Mouse (Mus musculus): Measurements from ENCODE around the gene Lingo4. TPM values are rescaled to one million over a fixed set of nuclear protein-coding genes. Genes with fewer than 3 reads are reported as not detected.
A peak's percentile ranks its signal among the peaks of the same experiment; 100 is the strongest.

Lingo4 gene
- total and polyA plus RNA-seq, 2 experiments from 2014 or later = 2.5 to 3.9 TPM

GRCm38 (mm10) chr3:94382308-94382707 lies 16.0 kb upstream of the Lingo4 start:
- no peak for DNase-seq (ENCODE audit: low spot score)
- no peak overlapping the region for H3K9ac ChIP-seq (replicated peaks; ENCODE audit: low read length)
- H3K4me1 ChIP-seq (ENCODE audit: insufficient read depth, low read length) = no peaks in the 10 kb centered on the region
- no peak for ATAC-seq
- H3K4me2 ChIP-seq (ENCODE audit: low read depth, low read length) = no peak overlapping the region
- WGBS = 76% methylated on average over 5 of the region's 5 CpGs
- H3K27me3 ChIP-seq (ENCODE audit: insufficient read depth, low read length) = no peaks in the 10 kb centered on the region
- no peaks in the 10 kb centered on the region for H3K9me3 ChIP-seq (ENCODE audit: low read length)
- no peak for TF ChIP-seq CTCF (IDR thresholded peaks at IDR 0.05; ENCODE audit: low read depth)
- H3K36me3 ChIP-seq (ENCODE audit: insufficient read depth, low read length) = no peaks in the 10 kb centered on the region
- no peak overlapping the region for H3K27ac ChIP-seq
- no peak overlapping the region for H3K4me3 ChIP-seq (ENCODE audit: low read length)

- no peak overlapping the region for H3K4me2 ChIP-seq (ENCODE audit: low read depth, low read length)
- no peak overlapping the region for H3K4me3 ChIP-seq (ENCODE audit: low read length)
- H3K4me1 ChIP-seq (ENCODE audit: insufficient read depth, low read length) = no peaks in the 10 kb centered on the region
- TF ChIP-seq CTCF (IDR thresholded peaks at IDR 0.05; ENCODE audit: low read depth) = no peak
- H3K36me3 ChIP-seq (ENCODE audit: insufficient read depth, low read length) = no peaks in the 10 kb centered on the region
- ATAC-seq = no peak
- no peak overlapping the region for H3K9ac ChIP-seq (replicated peaks; ENCODE audit: low read length)
- 46% methylated on average over 3 of the region's 3 CpGs for WGBS
- no peak overlapping the region for H3K27ac ChIP-seq
- DNase-seq (ENCODE audit: low spot score) = no peak
- H3K9me3 ChIP-seq (ENCODE audit: low read length) = no peaks in the 10 kb centered on the region
- no peaks in the 10 kb centered on the region for H3K27me3 ChIP-seq (ENCODE audit: insufficient read depth, low read length)
Observed at GRCm38 (mm10) chr3:94383476-94383875, 14.8 kb upstream of the Lingo4 start.

GRCm38 (mm10) chr3:94386671-94387070 lies 11.6 kb upstream of the Lingo4 start:
- no peak for TF ChIP-seq CTCF (IDR thresholded peaks at IDR 0.05; ENCODE audit: low read depth)
- no peaks in the 10 kb centered on the region for H3K36me3 ChIP-seq (ENCODE audit: insufficient read depth, low read length)
- no peak overlapping the region for H3K4me3 ChIP-seq (ENCODE audit: low read length)
- no peak for ATAC-seq
- no peak overlapping the region for H3K27ac ChIP-seq
- no peak for DNase-seq (ENCODE audit: low spot score)
- H3K4me2 ChIP-seq (ENCODE audit: low read depth, low read length) = no peak overlapping the region
- no peaks in the 10 kb centered on the region for H3K9me3 ChIP-seq (ENCODE audit: low read length)
- 74% methylated on average over 4 of the region's 4 CpGs for WGBS
- no peaks in the 10 kb centered on the region for H3K27me3 ChIP-seq (ENCODE audit: insufficient read depth, low read length)
- no peak overlapping the region for H3K9ac ChIP-seq (replicated peaks; ENCODE audit: low read length)
- H3K4me1 ChIP-seq (ENCODE audit: insufficient read depth, low read length) = no peaks in the 10 kb centered on the region

- Histone ChIP-seq H3K9me3 (ENCODE audit: low read length) (no peaks in the 10 kb centered on the region), H3K36me3 (ENCODE audit: insufficient read depth, low read length) (no peaks in the 10 kb centered on the region), H3K4me1 (ENCODE audit: insufficient read depth, low read length) (no peaks in the 10 kb centered on the region), H3K9ac (replicated peaks; ENCODE audit: low read length) (no peak overlapping the region), H3K27ac (no peak overlapping the region), H3K4me3 (ENCODE audit: low read length) (no peak overlapping the region), H3K4me2 (ENCODE audit: low read depth, low read length) (no peak overlapping the region), H3K27me3 (ENCODE audit: insufficient read depth, low read length) (no peaks in the 10 kb centered on the region)
- 89% methylated on average over 10 of the region's 10 CpGs for WGBS
- DNase-seq (ENCODE audit: low spot score) (no peak), ATAC-seq (no peak)
- no peak for TF ChIP-seq CTCF (IDR thresholded peaks at IDR 0.05; ENCODE audit: low read depth)
Observed at GRCm38 (mm10) chr3:94387391-94387790, 10.9 kb upstream of the Lingo4 start.

DNA sequence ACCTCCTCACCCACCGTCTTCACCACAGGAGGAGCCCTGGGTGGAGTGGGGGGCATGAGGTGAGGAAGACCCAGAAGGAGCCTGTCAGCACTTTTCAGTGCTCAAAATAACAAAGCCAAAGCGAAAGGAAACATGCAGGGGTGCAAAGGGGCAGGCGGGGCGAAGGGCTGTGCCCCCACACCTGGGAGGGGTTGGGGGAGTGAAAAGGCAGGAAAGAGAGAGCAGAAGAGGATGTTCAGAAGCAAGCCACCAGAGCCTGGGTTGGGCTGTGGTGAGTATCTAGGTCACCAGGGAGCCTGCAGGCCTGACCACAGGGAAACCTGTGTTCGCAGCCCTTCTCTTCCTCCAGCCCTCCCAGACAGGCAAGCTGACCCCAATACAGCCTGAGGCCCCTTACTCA lies 10.3 kb upstream of the Lingo4 start:
- TF ChIP-seq CTCF (IDR thresholded peaks at IDR 0.05; ENCODE audit: low read depth) = no peak
- Histone ChIP-seq H3K9me3 (ENCODE audit: low read length) (no peaks in the 10 kb centered on the region), H3K27me3 (ENCODE audit: insufficient read depth, low read length) (no peaks in the 10 kb centered on the region), H3K4me2 (ENCODE audit: low read depth, low read length) (no peak overlapping the region), H3K4me3 (ENCODE audit: low read length) (no peak overlapping the region), H3K9ac (replicated peaks; ENCODE audit: low read length) (no peak overlapping the region), H3K4me1 (ENCODE audit: insufficient read depth, low read length) (no peaks in the 10 kb centered on the region), H3K36me3 (ENCODE audit: insufficient read depth, low read length) (no peaks in the 10 kb centered on the region), H3K27ac (no peak overlapping the region)
- 84% methylated on average over 5 of the region's 5 CpGs for WGBS
- DNase-seq (ENCODE audit: low spot score) (no peak), ATAC-seq (no peak)

GRCm38 (mm10) chr3:94389420-94389819 lies 8.9 kb upstream of the Lingo4 start:
- Histone ChIP-seq H3K27ac (no peak overlapping the region), H3K27me3 (ENCODE audit: insufficient read depth, low read length) (no peaks in the 10 kb centered on the region), H3K36me3 (ENCODE audit: insufficient read depth, low read length) (no peaks in the 10 kb centered on the region), H3K4me2 (ENCODE audit: low read depth, low read length) (no peak overlapping the region), H3K9me3 (ENCODE audit: low read length) (no peaks in the 10 kb centered on the region), H3K4me3 (ENCODE audit: low read length) (no peak overlapping the region), H3K9ac (replicated peaks; ENCODE audit: low read length) (no peak overlapping the region), H3K4me1 (ENCODE audit: insufficient read depth, low read length) (no peaks in the 10 kb centered on the region)
- WGBS = 97% methylated on average over 16 of the region's 16 CpGs
- no peak for DNase-seq (ENCODE audit: low spot score)
- ATAC-seq = no peak
- TF ChIP-seq CTCF (IDR thresholded peaks at IDR 0.05; ENCODE audit: low read depth) = no peak

DNA sequence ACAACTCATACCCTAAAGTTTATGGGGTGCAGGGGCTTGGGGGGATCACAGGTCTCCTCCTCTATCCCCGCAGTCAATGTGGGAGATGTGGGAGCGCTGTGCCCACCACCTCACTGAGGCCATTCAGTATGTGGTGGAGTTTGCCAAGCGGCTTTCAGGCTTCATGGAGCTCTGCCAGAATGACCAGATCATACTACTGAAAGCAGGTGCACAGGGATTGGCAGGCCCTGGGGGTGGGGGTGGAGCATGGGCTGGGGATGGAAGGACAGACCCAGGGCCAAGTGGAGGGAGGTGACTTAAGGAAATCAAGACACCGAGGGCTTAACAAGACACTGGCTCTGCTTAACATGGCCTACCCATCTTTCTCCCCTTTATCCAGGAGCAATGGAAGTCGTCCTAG lies 7.3 kb upstream of the Lingo4 start:
- TF ChIP-seq CTCF (IDR thresholded peaks at IDR 0.05; ENCODE audit: low read depth) = no peak
- no peaks in the 10 kb centered on the region for H3K27me3 ChIP-seq (ENCODE audit: insufficient read depth, low read length)
- H3K4me1 ChIP-seq (ENCODE audit: insufficient read depth, low read length) = no peaks in the 10 kb centered on the region
- H3K36me3 ChIP-seq (ENCODE audit: insufficient read depth, low read length) = no peaks in the 10 kb centered on the region
- no peak overlapping the region for H3K4me2 ChIP-seq (ENCODE audit: low read depth, low read length)
- 0 out of 2 replicates have a peak, but pooled peaks have one; percentile 5 for ATAC-seq
- H3K4me3 ChIP-seq (ENCODE audit: low read length) = no peak overlapping the region
- DNase-seq (ENCODE audit: low spot score) = peak; percentile 58
- H3K27ac ChIP-seq = no peak overlapping the region
- H3K9ac ChIP-seq (replicated peaks; ENCODE audit: low read length) = no peak overlapping the region
- no peaks in the 10 kb centered on the region for H3K9me3 ChIP-seq (ENCODE audit: low read length)
- WGBS = 58% methylated on average over 5 of the region's 5 CpGs
